In genomic region chr1:93748539-93748938, GRCm38 (mm10) we compare ENCODE assay signal across 22 mouse cellular contexts. TPM values are rescaled to one million over a fixed set of nuclear protein-coding genes. Genes with fewer than 3 reads are reported as not detected.
A peak's percentile ranks its signal among the peaks of the same experiment; 100 is the strongest.
DNase-seq lines count a peak whose midpoint lies in the region; ATAC-seq lines count a peak whose summit lies in the region.
"Had no signal": no experiment of that assay in that cellular context is flagged by ENCODE, and none has a peak within 500 bp of the region (broad histone marks: within the 10 kb centered on the region; RNA-seq: fewer than 3 reads in every experiment).

No protein-coding gene starts in this region.

- H3K4me1 ChIP-seq in intestine, embryonic 15.5 days (replicated peaks) = no peaks in the 10 kb centered on the region; the same call in 1 of the 2 replicates

- H3K9ac ChIP-seq in intestine, embryonic 15.5 days = no peak overlapping the region
- H3K9ac ChIP-seq: embryonic facial prominence, embryonic 12.5 days; hindbrain, embryonic 12.5 days; kidney, embryonic 15.5 days; limb, embryonic 13.5 days; neural tube, embryonic 13.5 days had no signal

- peak; percentile 33 for DNase-seq in lung, postnatal 25 days (ENCODE audit: low spot score)
- DNase-seq in lung, postnatal 14 days = no peak
- DNase-seq in adipocyte (ENCODE audit: low spot score) (peak; percentile 49), MN1 (ENCODE audit: low spot score) (no peak)
- peak; percentile 21 for DNase-seq in yolk sac, embryonic 10.5 days (ENCODE audit: low spot score)
- DNase-seq in thymus, postnatal 4 days = no peak
- DNase-seq in kidney, postnatal 10 days = no peak
- DNase-seq: adrenal gland, postnatal 36 days; cerebellum, adult 2 months; heart, postnatal 10 days; midbrain, embryonic 14.5 days; thymus, adult 18-20 months had no signal

- no peak overlapping the region for H3K4me3 ChIP-seq in intestine, embryonic 15.5 days (replicated peaks)
- H3K4me3 ChIP-seq: embryonic facial prominence, embryonic 12.5 days; erythroblast, embryonic 14.5 days; hindbrain, embryonic 12.5 days; kidney, embryonic 15.5 days; limb, embryonic 13.5 days; megakaryocyte, embryonic 14.5 days; neural tube, embryonic 13.5 days had no signal

- H3K27me3 ChIP-seq in intestine, embryonic 15.5 days (replicated peaks) = no peaks in the 10 kb centered on the region
- H3K27me3 ChIP-seq: embryonic facial prominence, embryonic 12.5 days; hindbrain, embryonic 12.5 days; kidney, embryonic 15.5 days; limb, embryonic 13.5 days; megakaryocyte, embryonic 14.5 days; neural tube, embryonic 13.5 days had no signal

- peaks cover 10% of the 10 kb centered on the region; the same call in 1 of the 2 replicates for H3K36me3 ChIP-seq in intestine, embryonic 15.5 days

- H3K27ac ChIP-seq in intestine, embryonic 15.5 days = no peak overlapping the region
- H3K27ac ChIP-seq: embryonic facial prominence, embryonic 12.5 days; hindbrain, embryonic 12.5 days; kidney, embryonic 15.5 days; limb, embryonic 13.5 days; neural tube, embryonic 13.5 days had no signal

- H3K4me2 ChIP-seq in intestine, embryonic 15.5 days (replicated peaks) = no peak overlapping the region
- H3K4me2 ChIP-seq: embryonic facial prominence, embryonic 12.5 days; heart, embryonic 11.5 days; hindbrain, embryonic 12.5 days; kidney, embryonic 15.5 days; limb, embryonic 13.5 days; neural tube, embryonic 13.5 days had no signal

- peak; percentile 52; the same call in 1 of the 2 replicates for ATAC-seq in intestine, embryonic 15.5 days
- ATAC-seq: forebrain, embryonic 16.5 days had no signal

- no peaks in the 10 kb centered on the region for H3K9me3 ChIP-seq in intestine, embryonic 15.5 days
- H3K9me3 ChIP-seq: embryonic facial prominence, embryonic 12.5 days; hindbrain, embryonic 12.5 days; kidney, embryonic 15.5 days; limb, embryonic 13.5 days; megakaryocyte, embryonic 14.5 days; neural tube, embryonic 13.5 days had no signal

- WGBS in intestine, embryonic 15.5 days = 83% methylated on average over 1 of the region's 1 CpGs

RNA-seq across cellular contexts. Expression of gene Atg4b, which starts 2.8 kb away (rescaled TPM):
- polyA plus RNA-seq in intestine, embryonic 15.5 days (2015; fragmentation: Nextera tagmentation; extraction: Ambion mirVana) = 69.4 and 79.8 TPM in 2 replicates

RNA-seq across cellular contexts. Expression of gene Thap4, which starts 6.1 kb away (rescaled TPM):
- polyA plus RNA-seq in intestine, embryonic 15.5 days (2015; fragmentation: Nextera tagmentation; extraction: Ambion mirVana) = 70.0 and 70.9 TPM in 2 replicates

RNA-seq across cellular contexts. Expression of gene Dtymk, which starts 53.2 kb away (rescaled TPM):
- polyA plus RNA-seq in intestine, embryonic 15.5 days (2015; fragmentation: Nextera tagmentation; extraction: Ambion mirVana) = 218 and 226 TPM in 2 replicates

RNA-seq across cellular contexts. Expression of gene Ing5, which starts 55.2 kb away (rescaled TPM):
- 16.8 and 17.6 TPM in 2 replicates for polyA plus RNA-seq in intestine, embryonic 15.5 days (2015; fragmentation: Nextera tagmentation; extraction: Ambion mirVana)

Comparison
In these comparisons a context has a peak if more than half of its experiments do, and no peak if none do; other contexts are left out.
1. DNase-seq: peak in lung, postnatal 25 days (single experiment), adipocyte (single experiment) and yolk sac, embryonic 10.5 days (single experiment); none in lung, postnatal 14 days (single experiment), MN1 (single experiment), thymus, postnatal 4 days (single experiment) and kidney, postnatal 10 days (single experiment).